Mouse (Mus musculus) myocyte (in vitro differentiated cells): ENCODE data around the gene Has3.

Experiments used
- CEBPB ChIP-seq: IDR thresholded peaks from 2 replicates; pipeline ENCODE4 v1.6.1; 2011; ENCODE audit warnings: mild to moderate bottlenecking, moderate library complexity; ENCODE audit not compliant: poor library complexity, insufficient read depth, severe bottlenecking
- E2F4 ChIP-seq: IDR thresholded peaks from one replicate; pipeline ENCODE4 v1.6.1; 2011; ENCODE audit warnings: mild to moderate bottlenecking, control low read depth, moderate library complexity; ENCODE audit not compliant: insufficient read depth
- MAX ChIP-seq: IDR thresholded peaks from one replicate; pipeline ENCODE4 v1.6.1; 2011; ENCODE audit warnings: low read depth, mild to moderate bottlenecking, control low read depth
- MYOD1 ChIP-seq, 3 experiments: IDR thresholded peaks; one replicate each; pipeline ENCODE4 v1.6.1; 2011; ENCODE audit warnings: control low read depth in 2 of 3, low read depth in 2 of 3, mild to moderate bottlenecking in 2 of 3, moderate library complexity in 1 of 3; ENCODE audit not compliant: insufficient read length in 2 of 3, control insufficient read depth in 1 of 3
- MYOG ChIP-seq, 3 experiments: IDR thresholded peaks; one replicate each; pipeline ENCODE4 v1.6.1; 2011; ENCODE audit warnings: control low read depth in 2 of 3, low read depth in 2 of 3, mild to moderate bottlenecking in 2 of 3; ENCODE audit not compliant: insufficient read length in 2 of 3, control insufficient read depth in 1 of 3, insufficient read depth in 1 of 3
- POLR2A ChIP-seq: IDR thresholded peaks from one replicate; pipeline ENCODE4 v1.6.1; 2011; ENCODE audit warnings: low read depth, mild to moderate bottlenecking, control low read depth, moderate library complexity; ENCODE audit not compliant: insufficient read length
- POLR2AphosphoS2 ChIP-seq: IDR thresholded peaks from one replicate; pipeline ENCODE4 v1.6.1; 2011; ENCODE audit warnings: low read depth, control low read depth; ENCODE audit not compliant: insufficient read length
- REST ChIP-seq: IDR thresholded peaks from one replicate; pipeline ENCODE4 v1.6.1; 2011; ENCODE audit warnings: mild to moderate bottlenecking, control low read depth, moderate library complexity; ENCODE audit not compliant: insufficient read depth, insufficient read length
- SRF ChIP-seq: IDR thresholded peaks from one replicate; pipeline ENCODE4 v1.6.1; 2011; ENCODE audit warnings: low read depth; ENCODE audit not compliant: control insufficient read depth, insufficient read length
- USF1 ChIP-seq: IDR thresholded peaks from one replicate; pipeline ENCODE4 v1.6.1; 2011; ENCODE audit warnings: low read depth, mild to moderate bottlenecking, control low read depth, moderate library complexity

GRCm38 (mm10) chr8:106906635-106907034, 36.6 kb downstream of the Has3 start:
- no peak for TF ChIP-seq POLR2A
- TF ChIP-seq CEBPB = no peak
- no peak for TF ChIP-seq REST
- no peak for TF ChIP-seq POLR2AphosphoS2
- TF ChIP-seq E2F4 = no peak
- TF ChIP-seq USF1 = no peak
- no peak for TF ChIP-seq SRF
- no peak for TF ChIP-seq MAX
- no peak for TF ChIP-seq MYOG (IDR thresholded peaks at IDR 0.05; ENCODE audit: control insufficient read depth in 1 of 3, insufficient read depth in 1 of 3, insufficient read length in 2 of 3, low read depth in 2 of 3)
- TF ChIP-seq MYOD1 (IDR thresholded peaks at IDR 0.05; ENCODE audit: control insufficient read depth in 1 of 3, insufficient read length in 2 of 3, low read depth in 2 of 3) = no peak
